Mouse (Mus musculus) heart, postnatal 0 days (tissue): ENCODE data around the gene Sun2. TPM values are rescaled to one million over a fixed set of nuclear protein-coding genes. Genes with fewer than 3 reads are reported as not detected.

Experiments used
- ATAC-seq: fragments of 200-750 bp; cut with Nextera tagmentation; 2 replicates; pipeline ENCODE4 v1.8.0; 2017; ENCODE audit warnings: low read depth, moderate number of reproducible peaks, moderate library complexity; ENCODE audit not compliant: insufficient read depth
- DNase-seq: peaks from one replicate; pipeline ENCODE4 v3.0.0-alpha.2; 2016; ENCODE audit warnings: low spot score
- H3K27ac ChIP-seq: fragments of 300-500 bp; sonication (generic); 2 replicates; pipeline ENCODE4 v1.5.1; 2014; ENCODE audit warnings: low read depth, mild to moderate bottlenecking
- H3K27me3 ChIP-seq: fragments of 300-500 bp; sonication (generic); 2 replicates; pipeline ENCODE4 v1.6.1; 2014; ENCODE audit warnings: low read length, mixed read lengths; ENCODE audit not compliant: control insufficient read depth, insufficient read depth
- H3K36me3 ChIP-seq: fragments of 300-500 bp; sonication (generic); replicated peaks from 2 replicates; pipeline ENCODE4 v1.6.1; 2014; ENCODE audit warnings: low read length, mixed read lengths; ENCODE audit not compliant: control insufficient read depth, insufficient read depth
- H3K4me1 ChIP-seq: fragments of 300-500 bp; sonication (generic); 2 replicates; pipeline ENCODE4 v1.6.1; 2014; ENCODE audit warnings: antibody characterized with exemption; ENCODE audit not compliant: control insufficient read depth, insufficient read depth
- H3K4me2 ChIP-seq: fragments of 300-500 bp; sonication (generic); 2 replicates; pipeline ENCODE4 v1.6.1; 2014; ENCODE audit warnings: low read depth, mild to moderate bottlenecking, low read length, moderate library complexity
- H3K4me3 ChIP-seq: fragments of 300-500 bp; sonication (generic); 2 replicates; pipeline ENCODE4 v1.5.1; 2014; ENCODE audit warnings: low read depth, low read length
- H3K9ac ChIP-seq: fragments of 300-500 bp; sonication (generic); replicated peaks from 2 replicates; pipeline ENCODE4 v1.6.1; 2014; ENCODE audit warnings: low read depth, low read length, mixed read lengths
- H3K9me3 ChIP-seq: fragments of 300-500 bp; sonication (generic); replicated peaks from 2 replicates; pipeline ENCODE4 v1.6.1; 2016; ENCODE audit warnings: low read length; ENCODE audit not compliant: control insufficient read depth
- CTCF ChIP-seq: IDR thresholded peaks from 2 replicates; pipeline ENCODE4 v1.5.1; 2016; ENCODE audit warnings: antibody characterized with exemption, control low read depth, low read depth
- EP300 ChIP-seq: IDR thresholded peaks from 2 replicates; pipeline ENCODE4 v1.6.1; 2016; ENCODE audit warnings: antibody characterized with exemption, low read depth
- WGBS: fragments of 180-500 bp; shearing (Covaris S2); extraction: QIAGEN DNeasy Blood & Tissue Kit; methylation state at CpG from one replicate; pipeline ENCODE4 v1.1.7; 2014; 5-methylcytosine and 5-hydroxymethylcytosine counted together
- polyA plus RNA-seq: library from polyadenylated mRNA; unstranded; fragments of >200 nt; fragmentation: Nextera tagmentation; extraction: Ambion mirVana; gene quantifications from 2 replicates; pipeline ENCODE4 v1.2.1, GENCODE M21; 2015
- total RNA-seq: library from RNA; depleted of rRNA; stranded (reverse); fragments of >200 nt; gene quantifications from 2 replicates; pipeline ENCODE4 v1.2.3, GENCODE M21; 2014; ENCODE audit warnings: low replicate concordance

Sun2 gene
- total and polyA plus RNA-seq, 2 experiments from 2014 or later, result 4.0 to 71.6 TPM

- H3K4me3 ChIP-seq, result peak within 1 kb of the TSS; percentile 88
- H3K4me2 ChIP-seq, result peak within 1 kb of the TSS; percentile 84
- under 1% methylated on average over 71 of the region's 72 CpGs for WGBS
- ATAC-seq (peak; percentile 76), DNase-seq (peak; percentile 95)
- H3K9ac ChIP-seq, result peak within 1 kb of the TSS; percentile 94
- H3K36me3 ChIP-seq, result no peaks in the 10 kb centered on the region
- H3K9me3 ChIP-seq, result no peaks in the 10 kb centered on the region
- TF ChIP-seq EP300 (no peak), CTCF (no peak)
- peaks cover 59% of the 10 kb centered on the region for H3K4me1 ChIP-seq
- H3K27ac ChIP-seq, result peak within 1 kb of the TSS; percentile 98
- H3K27me3 ChIP-seq, result no peaks in the 10 kb centered on the region
Measured at GRCm38 (mm10) chr15:79687646-79688267, 54.6 kb downstream of the Sun2 start, which contains the start of gene Josd1. Josd1 (minus strand) TSS chr15:79687919.

- peak; percentile 0; the same call in 1 of the 2 replicates for ATAC-seq
- Histone ChIP-seq H3K27ac (peak overlapping the region; percentile 98), H3K4me2 (peak overlapping the region; percentile 84), H3K36me3 (no peaks in the 10 kb centered on the region), H3K4me3 (peak overlapping the region; percentile 88), H3K27me3 (no peaks in the 10 kb centered on the region), H3K4me1 (peaks cover 60% of the 10 kb centered on the region), H3K9ac (peak overlapping the region; percentile 94), H3K9me3 (no peaks in the 10 kb centered on the region)
- under 1% methylated on average over 29 of the region's 33 CpGs for WGBS
- no peak for DNase-seq
- TF ChIP-seq EP300, result no peak
- no peak for TF ChIP-seq CTCF
Measured at GRCm38 (mm10) chr15:79687175-79687574, 55.2 kb downstream of the Sun2 start.

GRCm38 (mm10) chr15:79686046-79686869 lies 56.1 kb downstream of the Sun2 start:
- Histone ChIP-seq H3K4me3 (peak overlapping the region; percentile 88), H3K4me2 (peak overlapping the region; percentile 84), H3K4me1 (peaks cover 59% of the 10 kb centered on the region), H3K36me3 (no peaks in the 10 kb centered on the region), H3K9me3 (no peaks in the 10 kb centered on the region), H3K9ac (peak overlapping the region; percentile 94), H3K27me3 (no peaks in the 10 kb centered on the region), H3K27ac (peak overlapping the region; percentile 98)
- DNase-seq, result no peak
- TF ChIP-seq CTCF, result no peak
- no peak for TF ChIP-seq EP300
- WGBS, result 3% methylated on average over 15 of the region's 15 CpGs
- ATAC-seq, result no peak

GRCm38 (mm10) chr15:79685141-79685641 lies 57.1 kb downstream of the Sun2 start:
- TF ChIP-seq EP300, result no peak
- no peak for TF ChIP-seq CTCF
- no peak for DNase-seq
- Histone ChIP-seq H3K27ac (peak overlapping the region; percentile 98), H3K36me3 (no peaks in the 10 kb centered on the region), H3K4me1 (peaks cover 62% of the 10 kb centered on the region), H3K9ac (peak overlapping the region; percentile 94), H3K4me2 (peak overlapping the region; percentile 84), H3K27me3 (no peaks in the 10 kb centered on the region), H3K9me3 (no peaks in the 10 kb centered on the region), H3K4me3 (peak overlapping the region; percentile 88)
- 14% methylated on average over 6 of the region's 6 CpGs for WGBS
- no peak for ATAC-seq

GRCm38 (mm10) chr15:79684616-79685015 lies 57.7 kb downstream of the Sun2 start:
- no peak for DNase-seq
- peak overlapping the region; percentile 98 for H3K27ac ChIP-seq
- peak overlapping the region; percentile 94 for H3K9ac ChIP-seq
- peaks cover 58% of the 10 kb centered on the region for H3K4me1 ChIP-seq
- ATAC-seq, result no peak
- 49% methylated on average over 6 of the region's 6 CpGs for WGBS
- peak overlapping the region; percentile 88 for H3K4me3 ChIP-seq
- no peaks in the 10 kb centered on the region for H3K36me3 ChIP-seq
- H3K4me2 ChIP-seq, result peak overlapping the region; percentile 84
- no peaks in the 10 kb centered on the region for H3K27me3 ChIP-seq
- no peaks in the 10 kb centered on the region for H3K9me3 ChIP-seq
- TF ChIP-seq CTCF (no peak), EP300 (no peak)
